Mouse (Mus musculus) midbrain, embryonic 16.5 days (tissue): Measurements from ENCODE around the gene Col25a1. TPM values are rescaled to one million over a fixed set of nuclear protein-coding genes. Genes with fewer than 3 reads are reported as not detected.
A peak's percentile ranks its signal among the peaks of the same experiment; 100 is the strongest.

Experiments used
- ATAC-seq: fragments of 200-750 bp; cut with Nextera tagmentation; 2 replicates; pipeline ENCODE4 v1.8.0; 2017; ENCODE audit warnings: moderate TSS enrichment
- H3K27ac ChIP-seq: fragments of 300-500 bp; sonication (generic); 2 replicates; pipeline ENCODE4 v1.5.1; 2014; ENCODE audit warnings: mild to moderate bottlenecking, low read length, mixed read lengths
- H3K27me3 ChIP-seq: fragments of 300-500 bp; sonication (generic); 2 replicates; pipeline ENCODE4 v1.6.1; 2014; ENCODE audit warnings: low read depth, low read length, mixed read lengths; ENCODE audit not compliant: control insufficient read depth, insufficient read depth
- H3K36me3 ChIP-seq: fragments of 300-500 bp; sonication (generic); 2 replicates; pipeline ENCODE4 v1.6.1; 2014; ENCODE audit warnings: mild to moderate bottlenecking, low read length, moderate library complexity, mixed read lengths; ENCODE audit not compliant: control insufficient read depth, insufficient read depth
- H3K4me1 ChIP-seq: fragments of 300-500 bp; sonication (generic); 2 replicates; pipeline ENCODE4 v1.6.1; 2014; ENCODE audit warnings: mild to moderate bottlenecking, low read length, mixed read lengths; ENCODE audit not compliant: control insufficient read depth, insufficient read depth
- H3K4me2 ChIP-seq: fragments of 300-500 bp; sonication (generic); 2 replicates; pipeline ENCODE4 v1.6.1; 2014; ENCODE audit warnings: mild to moderate bottlenecking, low read length, mixed read lengths
- H3K4me3 ChIP-seq: fragments of 300-500 bp; sonication (generic); 2 replicates; pipeline ENCODE4 v1.5.1; 2014; ENCODE audit warnings: low read depth, mild to moderate bottlenecking, low read length, moderate library complexity, mixed read lengths
- H3K9ac ChIP-seq: fragments of 300-500 bp; sonication (generic); 2 replicates; pipeline ENCODE4 v1.6.1; 2014; ENCODE audit warnings: low read depth, low read length, mixed read lengths
- H3K9me3 ChIP-seq: fragments of 300-500 bp; sonication (generic); replicated peaks from 2 replicates; pipeline ENCODE4 v1.6.1; 2014; ENCODE audit warnings: mild to moderate bottlenecking, low read length, mixed read lengths; ENCODE audit not compliant: control insufficient read depth, poor library complexity, severe bottlenecking
- WGBS: fragments of 180-500 bp; shearing (Covaris S2); extraction: QIAGEN DNeasy Blood & Tissue Kit; methylation state at CpG from one replicate; pipeline ENCODE4 v1.1.7; 2014; 5-methylcytosine and 5-hydroxymethylcytosine counted together
- polyA plus RNA-seq: library from polyadenylated mRNA; unstranded; fragments of >200 nt; fragmentation: Nextera tagmentation; extraction: Ambion mirVana; gene quantifications from 2 replicates; pipeline ENCODE4 v1.2.1, GENCODE M21; 2015

Gene Col25a1
- polyA plus RNA-seq, 1 experiment from 2014 or later: 15.1 TPM

- H3K27ac ChIP-seq: 0 out of 2 replicates have a peak overlapping the region, but pooled peaks have one; percentile 14
- peak; percentile 61; the same call in 1 of the 2 replicates for ATAC-seq
Measured at GRCm38 (mm10) chr3:130278298-130279050, 147.2 kb downstream of the Col25a1 start.

DNA sequence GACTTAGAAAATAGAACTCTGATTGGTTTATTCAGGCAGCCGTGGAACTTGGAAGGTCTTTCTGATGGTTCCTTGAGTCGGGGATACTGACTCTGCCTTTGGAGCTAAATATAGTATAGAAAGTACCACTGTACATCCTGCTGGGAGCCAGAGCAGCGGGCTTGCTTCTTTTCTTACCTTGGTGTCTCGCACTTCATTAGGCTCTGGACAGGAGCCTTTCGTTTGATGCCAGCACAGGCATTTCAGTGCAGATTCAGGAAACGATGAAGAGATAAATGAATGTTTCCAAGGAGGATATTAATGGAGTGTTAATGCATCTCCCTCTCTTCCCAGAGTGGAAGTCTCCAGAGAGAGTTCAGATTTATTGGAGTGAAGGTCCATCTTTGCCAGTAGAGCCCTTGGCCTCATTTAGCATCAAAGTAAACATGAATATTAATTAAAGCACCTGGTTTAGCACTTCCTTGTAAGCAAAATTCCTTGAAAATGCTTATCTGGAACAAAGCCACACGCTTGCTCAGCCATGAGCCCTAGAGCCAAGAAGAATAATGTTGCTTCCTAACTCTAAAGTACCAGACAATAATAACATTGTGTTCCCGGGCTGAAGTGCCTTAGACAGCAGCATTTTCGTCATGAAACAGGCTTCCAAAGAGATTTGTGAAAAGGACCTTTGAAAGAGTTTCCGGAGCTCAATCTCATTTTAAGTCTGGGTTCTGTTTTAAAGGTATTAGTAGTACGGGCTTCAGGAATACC, 151.9 kb downstream of the Col25a1 start:
- H3K4me3 ChIP-seq: no peak overlapping the region
- ATAC-seq: no peak
- H3K27ac ChIP-seq: 0 out of 2 replicates have a peak overlapping the region, but pooled peaks have one; percentile 14
- H3K36me3 ChIP-seq: no peaks in the 10 kb centered on the region
- H3K9me3 ChIP-seq: no peaks in the 10 kb centered on the region
- H3K4me2 ChIP-seq: no peak overlapping the region
- H3K4me1 ChIP-seq: peaks cover 11% of the 10 kb centered on the region; the same call in 1 of the 2 replicates
- WGBS: 43% methylated on average over 11 of the region's 11 CpGs
- no peak overlapping the region for H3K9ac ChIP-seq
- H3K27me3 ChIP-seq: no peaks in the 10 kb centered on the region

More at GRCm38 (mm10) chr3:130278298-130279050, 147.2 kb downstream of the Col25a1 start:
- Histone ChIP-seq H3K4me1 (peaks cover 11% of the 10 kb centered on the region; the same call in 1 of the 2 replicates), H3K9me3 (no peaks in the 10 kb centered on the region), H3K4me2 (no peak overlapping the region), H3K9ac (no peak overlapping the region), H3K4me3 (no peak overlapping the region), H3K27me3 (no peaks in the 10 kb centered on the region), H3K36me3 (no peaks in the 10 kb centered on the region)
- 36% methylated on average over 10 of the region's 10 CpGs for WGBS

GRCm38 (mm10) chr3:130288102-130288501, 156.8 kb downstream of the Col25a1 start:
- WGBS: 19% methylated on average over 2 of the region's 2 CpGs
- Histone ChIP-seq H3K27ac (no peak overlapping the region), H3K36me3 (no peaks in the 10 kb centered on the region)

GRCm38 (mm10) chr3:130288756-130289155, 157.5 kb downstream of the Col25a1 start:
- WGBS: 47% methylated on average over 4 of the region's 4 CpGs
- Histone ChIP-seq H3K9ac (no peak overlapping the region), H3K4me3 (no peak overlapping the region), H3K27ac (peak overlapping the region; percentile 63; the same call in 1 of the 2 replicates), H3K9me3 (no peaks in the 10 kb centered on the region), H3K27me3 (no peaks in the 10 kb centered on the region), H3K4me1 (peaks cover 8% of the 10 kb centered on the region), H3K4me2 (no peak overlapping the region), H3K36me3 (no peaks in the 10 kb centered on the region)
- ATAC-seq: no peak

More at GRCm38 (mm10) chr3:130288102-130288501, 156.8 kb downstream of the Col25a1 start:
- H3K27me3 ChIP-seq: no peaks in the 10 kb centered on the region
- H3K9ac ChIP-seq: no peak overlapping the region
- H3K9me3 ChIP-seq: no peaks in the 10 kb centered on the region
- peaks cover 11% of the 10 kb centered on the region for H3K4me1 ChIP-seq
- no peak overlapping the region for H3K4me3 ChIP-seq
- no peak for ATAC-seq
- H3K4me2 ChIP-seq: no peak overlapping the region

GRCm38 (mm10) chr3:130289220-130289619, 157.9 kb downstream of the Col25a1 start:
- Histone ChIP-seq H3K36me3 (no peaks in the 10 kb centered on the region), H3K27me3 (no peaks in the 10 kb centered on the region), H3K4me1 (peaks cover 8% of the 10 kb centered on the region), H3K9me3 (no peaks in the 10 kb centered on the region), H3K4me2 (no peak overlapping the region), H3K27ac (no peak overlapping the region), H3K9ac (no peak overlapping the region), H3K4me3 (no peak overlapping the region)
- no peak for ATAC-seq
- 53% methylated on average over 3 of the region's 3 CpGs for WGBS

- Histone ChIP-seq H3K9ac (no peak overlapping the region), H3K4me2 (no peak overlapping the region), H3K4me3 (no peak overlapping the region), H3K9me3 (no peaks in the 10 kb centered on the region), H3K27ac (no peak overlapping the region), H3K4me1 (peaks cover 8% of the 10 kb centered on the region), H3K27me3 (no peaks in the 10 kb centered on the region), H3K36me3 (no peaks in the 10 kb centered on the region)
- peak; percentile 26; the same call in 1 of the 2 replicates for ATAC-seq
- 62% methylated on average over 6 of the region's 6 CpGs for WGBS
Measured at GRCm38 (mm10) chr3:130290175-130290574, 158.9 kb downstream of the Col25a1 start.

- no peaks in the 10 kb centered on the region for H3K36me3 ChIP-seq
- H3K4me1 ChIP-seq: peaks cover 8% of the 10 kb centered on the region
- H3K9me3 ChIP-seq: no peaks in the 10 kb centered on the region
- H3K4me2 ChIP-seq: no peak overlapping the region
- WGBS: 92% methylated on average over 5 of the region's 5 CpGs
- no peaks in the 10 kb centered on the region for H3K27me3 ChIP-seq
- H3K4me3 ChIP-seq: no peak overlapping the region
- no peak for ATAC-seq
- H3K9ac ChIP-seq: no peak overlapping the region
- no peak overlapping the region for H3K27ac ChIP-seq
Measured at GRCm38 (mm10) chr3:130290672-130291071, 159.4 kb downstream of the Col25a1 start.

- 90% methylated on average over 5 of the region's 5 CpGs for WGBS
- no peaks in the 10 kb centered on the region for H3K9me3 ChIP-seq
- peaks cover 8% of the 10 kb centered on the region for H3K4me1 ChIP-seq
- H3K4me3 ChIP-seq: no peak overlapping the region
- no peak overlapping the region for H3K27ac ChIP-seq
- ATAC-seq: no peak
- no peak overlapping the region for H3K4me2 ChIP-seq
- no peak overlapping the region for H3K9ac ChIP-seq
- H3K36me3 ChIP-seq: no peaks in the 10 kb centered on the region
- H3K27me3 ChIP-seq: no peaks in the 10 kb centered on the region
Measured at GRCm38 (mm10) chr3:130291926-130292325, 160.6 kb downstream of the Col25a1 start.

DNA sequence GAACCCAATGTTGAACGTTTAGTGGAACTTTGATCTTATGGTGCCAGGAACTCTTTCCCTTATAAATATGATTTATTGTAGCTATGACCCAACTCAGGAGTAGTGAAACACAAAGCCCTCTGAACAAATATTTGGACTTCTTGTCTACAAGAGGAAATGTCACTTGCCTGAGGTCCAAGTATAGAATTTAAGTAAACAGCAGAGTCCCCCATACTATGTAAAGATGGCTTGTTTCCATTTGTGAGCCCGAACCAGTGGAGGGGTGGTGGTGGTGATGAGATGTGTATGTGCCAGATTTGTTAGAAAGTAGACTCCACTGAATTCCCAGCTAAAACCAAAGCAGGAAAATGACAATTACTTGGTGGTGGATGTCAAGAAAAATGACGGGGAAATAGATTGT, 169.2 kb downstream of the Col25a1 start:
- H3K27me3 ChIP-seq: no peaks in the 10 kb centered on the region
- no peaks in the 10 kb centered on the region for H3K9me3 ChIP-seq
- H3K4me3 ChIP-seq: no peak overlapping the region
- ATAC-seq: no peak
- H3K27ac ChIP-seq: no peak overlapping the region
- 89% methylated on average over 3 of the region's 3 CpGs for WGBS
- no peaks in the 10 kb centered on the region for H3K36me3 ChIP-seq
- H3K4me2 ChIP-seq: no peak overlapping the region
- no peak overlapping the region for H3K9ac ChIP-seq
- no peaks in the 10 kb centered on the region for H3K4me1 ChIP-seq
